10 mouse cellular contexts compared by ENCODE assay signal in the genomic region with DNA sequence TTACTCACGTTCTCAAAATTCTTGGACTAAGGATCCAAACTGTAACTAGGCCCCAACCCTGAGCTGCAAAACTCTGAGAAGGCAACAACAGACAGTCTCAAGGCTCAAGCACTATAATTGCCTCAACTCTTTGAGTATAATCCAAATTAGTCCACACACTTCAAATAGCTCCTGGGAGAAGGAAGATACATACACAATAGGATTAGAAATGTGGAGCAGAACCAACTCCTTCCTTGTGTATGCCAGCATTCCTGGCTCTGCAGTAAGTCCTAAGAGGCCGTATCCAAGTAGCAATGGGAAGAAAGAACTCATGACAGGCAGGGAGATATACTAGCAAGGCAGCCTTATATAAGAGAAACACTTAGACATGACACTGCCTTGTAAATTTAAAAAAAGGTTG. TPM values are rescaled to one million over a fixed set of nuclear protein-coding genes. Genes with fewer than 3 reads are reported as not detected.
DNase-seq lines count a peak whose midpoint lies in the region; ATAC-seq and TF ChIP-seq lines count a peak whose summit lies in the region.
"Had no signal": no experiment of that assay in that cellular context is flagged by ENCODE, and none has a peak within 500 bp of the region (broad histone marks: within the 10 kb centered on the region; RNA-seq: fewer than 3 reads in every experiment).

No protein-coding gene starts in this region.

- DNase-seq in heart, adult 11 months = no peak
- no peak for DNase-seq in CH12.LX (ENCODE audit: extremely low read depth)
- no peak for DNase-seq in midbrain, embryonic 11.5 days (ENCODE audit: low spot score, missing footprints)
- no peak for DNase-seq in thymus, postnatal 14 days
- DNase-seq in gastrocnemius, postnatal 14 days = no peak
- DNase-seq: cerebellum, adult 9-10 months; gastrocnemius, postnatal 10 days had no signal

- no peaks in the 10 kb centered on the region for H3K9me3 ChIP-seq in heart, embryonic 15.5 days (replicated peaks)
- no peaks in the 10 kb centered on the region for H3K9me3 ChIP-seq in CH12.LX (replicated peaks; ENCODE audit: low read length)
- no peaks in the 10 kb centered on the region for H3K9me3 ChIP-seq in forebrain, embryonic 16.5 days (ENCODE audit: control insufficient read depth, low read length)
- no peaks in the 10 kb centered on the region for H3K9me3 ChIP-seq in midbrain, embryonic 11.5 days (ENCODE audit: control insufficient read depth, low read length)

- intact Hi-C loops in gastrocnemius, postnatal 14 days (cut with DNase I; ENCODE audit: low total_unique reads) = no loop called here

- no peak overlapping the region for H3K4me3 ChIP-seq in heart, embryonic 15.5 days
- peak overlapping the region in 1 of 3 experiments; percentile 32 for H3K4me3 ChIP-seq in CH12.LX (replicated peaks in 1 of 3; ENCODE audit: low read depth in 2 of 3, low read length in 2 of 3, poor library complexity in 1 of 3)
- H3K4me3 ChIP-seq in forebrain, embryonic 16.5 days (replicated peaks; ENCODE audit: low read length) = no peak overlapping the region
- peak overlapping the region; percentile 13; the same call in 1 of the 2 replicates for H3K4me3 ChIP-seq in midbrain, embryonic 11.5 days (ENCODE audit: low read depth, low read length)

- peaks cover 25% of the 10 kb centered on the region for H3K4me1 ChIP-seq in heart, embryonic 15.5 days (replicated peaks)
- H3K4me1 ChIP-seq in CH12.LX (ENCODE audit: control insufficient read depth in 1 of 2, insufficient read depth in 2 of 2) = peaks cover 2 to 39% of the 10 kb centered on the region in 2 experiments; a peak in 3 of 4 replicates
- peaks cover 25% of the 10 kb centered on the region for H3K4me1 ChIP-seq in forebrain, embryonic 16.5 days (replicated peaks; ENCODE audit: control insufficient read depth, insufficient read depth, low read length)
- peaks cover 22% of the 10 kb centered on the region for H3K4me1 ChIP-seq in midbrain, embryonic 11.5 days (ENCODE audit: control insufficient read depth, insufficient read depth, low read length)

- 0 out of 2 replicates have a peak overlapping the region, but pooled peaks have one; percentile 82 for H3K4me2 ChIP-seq in heart, embryonic 15.5 days
- H3K4me2 ChIP-seq in CH12.LX (ENCODE audit: insufficient read depth, low read depth, poor library complexity, severe bottlenecking) = peak overlapping the region; percentile 81
- H3K4me2 ChIP-seq in forebrain, embryonic 16.5 days (ENCODE audit: low read length) = peak overlapping the region; percentile 35
- H3K4me2 ChIP-seq in midbrain, embryonic 11.5 days = peak overlapping the region; percentile 27

- no peak for ATAC-seq in heart, embryonic 15.5 days (replicated peaks; ENCODE audit: insufficient number of reproducible peaks, insufficient read depth, low FRiP score, low read depth)
- ATAC-seq in forebrain, embryonic 16.5 days = no peak
- no peak for ATAC-seq in midbrain, embryonic 11.5 days (ENCODE audit: low FRiP score)
- no peak for ATAC-seq in activated CD4-positive, CD25-positive, alpha-beta regulatory T cell, adult 4 months

- peaks cover 21% of the 10 kb centered on the region for H3K36me3 ChIP-seq in heart, embryonic 15.5 days
- H3K36me3 ChIP-seq in CH12.LX (replicated peaks in 1 of 2; ENCODE audit: control insufficient read depth in 1 of 2, insufficient read depth in 1 of 2, low read length in 1 of 2) = peaks cover 11 to 29% of the 10 kb centered on the region in 2 experiments
- peaks cover 11% of the 10 kb centered on the region for H3K36me3 ChIP-seq in forebrain, embryonic 16.5 days (ENCODE audit: control insufficient read depth, insufficient read depth)
- H3K36me3 ChIP-seq in midbrain, embryonic 11.5 days (ENCODE audit: control insufficient read depth, insufficient read depth, low read length) = peaks cover 16% of the 10 kb centered on the region

- peaks cover 34% of the 10 kb centered on the region for H3K79me2 ChIP-seq in CH12.LX (replicated peaks; ENCODE audit: control insufficient read depth, extremely low read depth, insufficient read depth, poor library complexity, severe bottlenecking)

- TF ChIP-seq EP300 in CH12.LX (IDR thresholded peaks at IDR 0.05; ENCODE audit: low read length) = no peak

- in situ Hi-C loops in CH12.LX (cut with MboI; ENCODE audit: low pct_ligation_motif_present, low pct_unique_long_range_greater_than_20kb, low sequenced_read_pairs) = no loop called here

- TF ChIP-seq CTCF in CH12.LX (conservative IDR thresholded peaks at IDR 0.05 in 1 of 2, IDR thresholded peaks at IDR 0.05 in 1 of 2; ENCODE audit: low read depth in 2 of 2, low read length in 2 of 2) = no peak

- WGBS in heart, embryonic 15.5 days = 85% methylated on average over 2 of the region's 2 CpGs
- WGBS in forebrain, embryonic 16.5 days = 72% methylated on average over 2 of the region's 2 CpGs
- whole genome bisulfite sequencing in midbrain, embryonic 11.5 days = 77% methylated on average over 2 of the region's 2 CpGs

- TF ChIP-seq POLR2A in CH12.LX (IDR thresholded peaks at IDR 0.05; ENCODE audit: low read depth, low read length) = no peak

- H3K27me3 ChIP-seq in heart, embryonic 15.5 days = no peaks in the 10 kb centered on the region
- no peaks in the 10 kb centered on the region for H3K27me3 ChIP-seq in CH12.LX (replicated peaks)
- H3K27me3 ChIP-seq in forebrain, embryonic 16.5 days (replicated peaks; ENCODE audit: control insufficient read depth, insufficient read depth, low read length) = no peaks in the 10 kb centered on the region
- no peaks in the 10 kb centered on the region for H3K27me3 ChIP-seq in midbrain, embryonic 11.5 days (ENCODE audit: control insufficient read depth, insufficient read depth, low read length)

- H3K27ac ChIP-seq in heart, embryonic 15.5 days = no peak overlapping the region
- no peak overlapping the region for H3K27ac ChIP-seq in CH12.LX (ENCODE audit: insufficient read depth, low read depth)
- no peak overlapping the region for H3K27ac ChIP-seq in forebrain, embryonic 16.5 days (ENCODE audit: low read length)
- no peak overlapping the region for H3K27ac ChIP-seq in midbrain, embryonic 11.5 days (ENCODE audit: low read depth, low read length)

- dilution Hi-C loops in CH12.LX (cut with MboI; ENCODE audit: extremely low pct_ligation_motif_present, extremely low pct_unique_long_range_greater_than_20kb, low sequenced_read_pairs) = no loop called here

- H3K9ac ChIP-seq in heart, embryonic 15.5 days = peak overlapping the region; percentile 28; the same call in 1 of the 2 replicates
- H3K9ac ChIP-seq in CH12.LX (ENCODE audit: insufficient read depth, low read depth) = peak overlapping the region; percentile 60
- H3K9ac ChIP-seq in forebrain, embryonic 16.5 days (replicated peaks; ENCODE audit: low read depth, low read length) = no peak overlapping the region
- no peak overlapping the region for H3K9ac ChIP-seq in midbrain, embryonic 11.5 days (ENCODE audit: low read length)

- TF ChIP-seq RAD21 in CH12.LX (IDR thresholded peaks at IDR 0.05; ENCODE audit: low read depth, low read length) = no peak

TF ChIP-seq in CH12.LX, 34 proteins besides CTCF, POLR2A, EP300 and RAD21:
- TF ChIP-seq MAFK (IDR thresholded peaks at IDR 0.05; ENCODE audit: insufficient replicate concordance, low read length) (no peak), ZMIZ1 (IDR thresholded peaks at IDR 0.05; ENCODE audit: low read depth, low read length) (no peak)

RNA-seq across cellular contexts. Expression of a gene that starts 2.5 kb away (rescaled TPM):
- 105 and 122 TPM in 2 replicates for polyA plus RNA-seq in heart, embryonic 15.5 days (2015; fragmentation: Nextera tagmentation; extraction: Ambion mirVana)
- total RNA-seq in CH12.LX (2012; rRNA removed) (34.0 and 39.0 TPM in 2 replicates), CH12.LX (2014; rRNA removed) (53.8 and 56.1 TPM in 2 replicates)
- 47.8 and 55.4 TPM in 2 replicates for polyA plus RNA-seq in CH12.LX (2012; ENCODE audit: insufficient read length, low read depth)
- polyA plus RNA-seq in forebrain, embryonic 16.5 days (2015; fragmentation: Nextera tagmentation; extraction: Ambion mirVana) = 349 and 369 TPM in 2 replicates
- polyA plus RNA-seq in midbrain, embryonic 11.5 days (2014; fragmentation: Nextera tagmentation; extraction: Ambion mirVana) = 294 TPM in 2 replicates
- polyA plus RNA-seq in activated CD4-positive, CD25-positive, alpha-beta regulatory T cell, adult 4 months (2017; shearing (Covaris generic)) = 10 to 100 TPM; 28.9 to 40.0 TPM
- 10 to 100 TPM; 27.8 to 29.4 TPM for total RNA-seq in gastrocnemius, postnatal 14 days (2021)

Comparison
In these comparisons a context has a peak if more than half of its experiments do, and no peak if none do; other contexts are left out.
1. H3K4me2 ChIP-seq: peak in every context shown above with its lines; median percentile 82 in heart, embryonic 15.5 days; 81 in CH12.LX; 35 in forebrain, embryonic 16.5 days; 27 in midbrain, embryonic 11.5 days.
2. H3K9ac ChIP-seq: peak in heart, embryonic 15.5 days (single experiment) and CH12.LX (single experiment); none in forebrain, embryonic 16.5 days (single experiment) and midbrain, embryonic 11.5 days (single experiment).